ENCODE assay signal across 11 mouse cellular contexts in the genomic region with DNA sequence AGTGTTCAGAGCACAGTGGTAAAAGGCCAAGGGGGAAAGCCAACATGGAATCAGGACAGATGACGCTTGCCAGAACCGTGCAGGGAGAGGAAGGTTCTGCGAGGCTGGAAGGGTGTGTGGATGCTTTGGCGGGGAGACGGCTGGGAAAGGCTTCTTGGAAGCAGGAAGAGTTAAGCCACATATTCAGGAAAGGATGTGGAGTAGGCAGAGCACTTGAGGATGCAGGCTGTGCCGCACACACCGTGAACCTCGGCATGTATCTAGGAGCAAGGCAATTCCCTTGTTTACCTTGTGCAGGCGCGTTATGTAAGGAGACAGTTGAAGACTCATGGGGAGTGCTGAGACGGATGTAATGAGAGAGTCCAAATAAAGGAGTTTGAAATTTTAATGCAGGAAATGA. TPM values are rescaled to one million over a fixed set of nuclear protein-coding genes. Genes with fewer than 3 reads are reported as not detected.
DNase-seq lines count a peak whose midpoint lies in the region; ATAC-seq and TF ChIP-seq lines count a peak whose summit lies in the region.
"Had no signal": no experiment of that assay in that cellular context is flagged by ENCODE, and none has a peak within 500 bp of the region (broad histone marks: within the 10 kb centered on the region; RNA-seq: fewer than 3 reads in every experiment).

No protein-coding gene starts in this region.

- TF ChIP-seq CTCF in layer of hippocampus, adult 2 months (conservative IDR thresholded peaks at IDR 0.05): no peak

- peak overlapping the region; percentile 33; the same call in 1 of the 2 replicates for H3K27ac ChIP-seq in embryonic facial prominence, embryonic 14.5 days (replicated peaks; ENCODE audit: low read depth, low read length)
- H3K27ac ChIP-seq in embryonic facial prominence, embryonic 10.5 days (replicated peaks): no peak overlapping the region
- peak overlapping the region; percentile 84 for H3K27ac ChIP-seq in layer of hippocampus, adult 2 months
- H3K27ac ChIP-seq in heart, embryonic 16.5 days (ENCODE audit: low read length): no peak overlapping the region
- H3K27ac ChIP-seq: liver, embryonic 15.5 days; midbrain, embryonic 12.5 days had no signal

- H3K4me3 ChIP-seq in embryonic facial prominence, embryonic 14.5 days (ENCODE audit: low read depth, low read length): no peak overlapping the region
- H3K4me3 ChIP-seq in embryonic facial prominence, embryonic 10.5 days: no peak overlapping the region
- H3K4me3 ChIP-seq in layer of hippocampus, adult 2 months: peak overlapping the region; percentile 30
- no peak overlapping the region for H3K4me3 ChIP-seq in heart, embryonic 16.5 days (ENCODE audit: low read length)
- H3K4me3 ChIP-seq: liver, embryonic 15.5 days; midbrain, embryonic 12.5 days had no signal

- DNase-seq in embryonic facial prominence, embryonic 14.5 days (ENCODE audit: low spot score): no peak
- DNase-seq in embryonic facial prominence, embryonic 10.5 days (ENCODE audit: low spot score): no peak
- DNase-seq in layer of hippocampus, adult 2 months (ENCODE audit: low spot score in 2 of 2): peak in 1 of 2 experiments; percentile 41
- DNase-seq in layer of hippocampus, postnatal 14 days (ENCODE audit: low spot score in 2 of 2): no peak
- peak; percentile 71 for DNase-seq in cerebellum, adult 9-10 months
- no peak for DNase-seq in kidney, postnatal 36 days
- DNase-seq: B cell, adult 2 months had no signal

- H3K4me2 ChIP-seq in embryonic facial prominence, embryonic 14.5 days (ENCODE audit: low read depth, low read length): no peak overlapping the region
- peak overlapping the region; percentile 23; the same call in 1 of the 2 replicates for H3K4me2 ChIP-seq in heart, embryonic 16.5 days (ENCODE audit: low read depth, low read length)
- H3K4me2 ChIP-seq: liver, embryonic 15.5 days; midbrain, embryonic 12.5 days had no signal

- H3K9ac ChIP-seq in embryonic facial prominence, embryonic 14.5 days (ENCODE audit: low read depth, low read length): no peak overlapping the region
- no peak overlapping the region for H3K9ac ChIP-seq in heart, embryonic 16.5 days (ENCODE audit: low read length)
- H3K9ac ChIP-seq: liver, embryonic 15.5 days; midbrain, embryonic 12.5 days had no signal

- no peaks in the 10 kb centered on the region for H3K4me1 ChIP-seq in embryonic facial prominence, embryonic 14.5 days (ENCODE audit: control insufficient read depth, insufficient read depth, low read length)
- peaks cover 42% of the 10 kb centered on the region for H3K4me1 ChIP-seq in embryonic facial prominence, embryonic 10.5 days
- H3K4me1 ChIP-seq in heart, embryonic 16.5 days (ENCODE audit: control insufficient read depth, insufficient read depth, low read length): peaks cover 8% of the 10 kb centered on the region

- H3K27me3 ChIP-seq in embryonic facial prominence, embryonic 14.5 days (replicated peaks; ENCODE audit: control insufficient read depth, insufficient read depth, low read length): no peaks in the 10 kb centered on the region
- 0 out of 2 replicates have a peak, but pooled peaks cover under 1% of the 10 kb centered on the region for H3K27me3 ChIP-seq in embryonic facial prominence, embryonic 10.5 days (replicated peaks; ENCODE audit: low read depth, poor library complexity, severe bottlenecking)
- H3K27me3 ChIP-seq in heart, embryonic 16.5 days (ENCODE audit: control insufficient read depth, insufficient read depth, low read length): no peaks in the 10 kb centered on the region
- H3K27me3 ChIP-seq: midbrain, embryonic 12.5 days had no signal

- ATAC-seq in embryonic facial prominence, embryonic 14.5 days (ENCODE audit: low read depth): peak; percentile 68
- no peak for ATAC-seq in heart, embryonic 16.5 days (replicated peaks; ENCODE audit: extremely low read depth, insufficient read depth, low FRiP score)
- no peak for ATAC-seq in CD4-positive, CD25-positive, alpha-beta regulatory T cell, adult 4 months

- no peaks in the 10 kb centered on the region for H3K9me3 ChIP-seq in embryonic facial prominence, embryonic 14.5 days (ENCODE audit: control insufficient read depth, low read length)
- H3K9me3 ChIP-seq in embryonic facial prominence, embryonic 10.5 days: no peaks in the 10 kb centered on the region
- H3K9me3 ChIP-seq in heart, embryonic 16.5 days (replicated peaks; ENCODE audit: control insufficient read depth, low read length): no peaks in the 10 kb centered on the region
- H3K9me3 ChIP-seq: liver, embryonic 15.5 days; midbrain, embryonic 12.5 days had no signal

- peaks cover 9% of the 10 kb centered on the region for H3K36me3 ChIP-seq in embryonic facial prominence, embryonic 14.5 days (ENCODE audit: control insufficient read depth, insufficient read depth, low read length)
- peaks cover 11% of the 10 kb centered on the region for H3K36me3 ChIP-seq in embryonic facial prominence, embryonic 10.5 days (replicated peaks)
- 0 out of 2 replicates have a peak, but pooled peaks cover 2% of the 10 kb centered on the region for H3K36me3 ChIP-seq in heart, embryonic 16.5 days (ENCODE audit: control insufficient read depth, insufficient read depth)
- H3K36me3 ChIP-seq: liver, embryonic 15.5 days had no signal

- WGBS in embryonic facial prominence, embryonic 14.5 days: 59% methylated on average over 11 of the region's 11 CpGs
- 81% methylated on average over 11 of the region's 11 CpGs for WGBS in embryonic facial prominence, embryonic 10.5 days
- 36% methylated on average over 11 of the region's 11 CpGs for WGBS in heart, embryonic 16.5 days

RNA-seq across cellular contexts. Expression of a gene that starts 57.2 kb away (rescaled TPM):
- polyA plus RNA-seq in embryonic facial prominence, embryonic 14.5 days (2014; fragmentation: Nextera tagmentation; extraction: Ambion mirVana): 34.3 and 37.5 TPM in 2 replicates
- 50.7 and 53.9 TPM in 2 replicates for polyA plus RNA-seq in embryonic facial prominence, embryonic 10.5 days (2016; fragmentation: Nextera tagmentation; extraction: Ambion mirVana)
- 10 to 100 TPM; 35.6 to 39.0 TPM for total RNA-seq in layer of hippocampus, adult 2 months (2021)
- total RNA-seq in layer of hippocampus, postnatal 14 days (2021): 10 to 100 TPM; 31.7 to 32.8 TPM
- polyA plus RNA-seq in heart, embryonic 16.5 days (2015; fragmentation: Nextera tagmentation; extraction: Ambion mirVana): 22.0 and 24.0 TPM in 2 replicates
- 10 to 100 TPM; 32.9 to 42.8 TPM for polyA plus RNA-seq in CD4-positive, CD25-positive, alpha-beta regulatory T cell, adult 4 months (2017; shearing (Covaris generic))

Comparison
In these comparisons a context has a peak if more than half of its experiments do, and no peak if none do; other contexts are left out.
1. H3K27ac ChIP-seq: peak in embryonic facial prominence, embryonic 14.5 days (single experiment) and layer of hippocampus, adult 2 months (single experiment); none in embryonic facial prominence, embryonic 10.5 days (single experiment) and heart, embryonic 16.5 days (single experiment).